In genomic region chr5:123140694-123141554, GRCm38 (mm10) we compare ENCODE assay signal across 8 mouse cellular contexts. TPM values are rescaled to one million over a fixed set of nuclear protein-coding genes. Genes with fewer than 3 reads are reported as not detected.
DNase-seq lines count a peak whose midpoint lies in the region; ATAC-seq and TF ChIP-seq lines count a peak whose summit lies in the region.

No protein-coding gene starts in this region.

- TF ChIP-seq CTCF in C2C12 (IDR thresholded peaks at IDR 0.05; ENCODE audit: control insufficient read depth, insufficient read depth, insufficient read length) = no peak
- no peak for TF ChIP-seq CTCF in embryonic fibroblast, embryonic 13.5 days (IDR thresholded peaks at IDR 0.05; ENCODE audit: borderline replicate concordance, insufficient read depth, low read length)
- TF ChIP-seq CTCF in spleen, adult 2 months (IDR thresholded peaks at IDR 0.05; ENCODE audit: extremely low read depth, insufficient read depth, insufficient read length, insufficient replicate concordance) = no peak

- H3K27ac ChIP-seq in embryonic fibroblast, embryonic 13.5 days (ENCODE audit: insufficient read depth, low read length) = peak overlapping the region; percentile 91
- peak overlapping the region; percentile 100 for H3K27ac ChIP-seq in heart, embryonic 10.5 days
- peak overlapping the region; percentile 100 for H3K27ac ChIP-seq in kidney, embryonic 14.5 days (ENCODE audit: low read depth, low read length)
- peak overlapping the region; percentile 100 for H3K27ac ChIP-seq in limb, embryonic 14.5 days (replicated peaks; ENCODE audit: low read depth, low read length)
- H3K27ac ChIP-seq in midbrain, embryonic 16.5 days (ENCODE audit: low read length) = peak overlapping the region; percentile 100
- peak overlapping the region; percentile 100 for H3K27ac ChIP-seq in spleen, adult 2 months (ENCODE audit: insufficient read depth, low read length)

- no peaks in the 10 kb centered on the region for H3K27me3 ChIP-seq in C2C12 (ENCODE audit: control insufficient read depth, insufficient read depth, insufficient read length)
- H3K27me3 ChIP-seq in heart, embryonic 10.5 days (ENCODE audit: insufficient read depth, poor library complexity, severe bottlenecking) = no peaks in the 10 kb centered on the region
- no peaks in the 10 kb centered on the region for H3K27me3 ChIP-seq in kidney, embryonic 14.5 days (ENCODE audit: control insufficient read depth, insufficient read depth, low read length)
- H3K27me3 ChIP-seq in limb, embryonic 14.5 days (ENCODE audit: control insufficient read depth, insufficient read depth, low read length) = no peaks in the 10 kb centered on the region
- H3K27me3 ChIP-seq in midbrain, embryonic 16.5 days (ENCODE audit: control insufficient read depth, insufficient read depth, low read depth, low read length) = no peaks in the 10 kb centered on the region
- no peaks in the 10 kb centered on the region for H3K27me3 ChIP-seq in spleen, adult 2 months (ENCODE audit: control insufficient read depth, insufficient read depth, low read length)

- H3K9me3 ChIP-seq in heart, embryonic 10.5 days = no peaks in the 10 kb centered on the region
- no peaks in the 10 kb centered on the region for H3K9me3 ChIP-seq in kidney, embryonic 14.5 days (ENCODE audit: control insufficient read depth, low read length)
- H3K9me3 ChIP-seq in limb, embryonic 14.5 days (ENCODE audit: control insufficient read depth, low read length) = no peaks in the 10 kb centered on the region
- no peaks in the 10 kb centered on the region for H3K9me3 ChIP-seq in midbrain, embryonic 16.5 days (replicated peaks; ENCODE audit: control insufficient read depth, low read length, poor library complexity, severe bottlenecking)

- peak overlapping the region; percentile 56 for H3K4me3 ChIP-seq in C2C12 (ENCODE audit: insufficient read depth, poor library complexity, severe bottlenecking)
- H3K4me3 ChIP-seq in embryonic fibroblast, embryonic 13.5 days (ENCODE audit: insufficient read depth, low read length) = peak overlapping the region; percentile 82
- H3K4me3 ChIP-seq in heart, embryonic 10.5 days = peak overlapping the region; percentile 92
- peak overlapping the region; percentile 96 for H3K4me3 ChIP-seq in kidney, embryonic 14.5 days (ENCODE audit: low read length)
- peak overlapping the region; percentile 93 for H3K4me3 ChIP-seq in limb, embryonic 14.5 days (replicated peaks; ENCODE audit: low read length)
- peak overlapping the region; percentile 94 for H3K4me3 ChIP-seq in midbrain, embryonic 16.5 days (ENCODE audit: low read depth, low read length)
- peak overlapping the region; percentile 89 for H3K4me3 ChIP-seq in spleen, adult 2 months (ENCODE audit: extremely low read depth, insufficient read depth, insufficient read length)

- ATAC-seq in kidney, embryonic 14.5 days (ENCODE audit: low FRiP score, low TSS enrichment) = peak; percentile 54
- peak; percentile 77 for ATAC-seq in limb, embryonic 14.5 days (ENCODE audit: low FRiP score, low read depth)
- ATAC-seq in midbrain, embryonic 16.5 days = peak; percentile 74

- peaks cover 36% of the 10 kb centered on the region for H3K79me3 ChIP-seq in C2C12 (ENCODE audit: low read depth)

- peaks cover 5% of the 10 kb centered on the region for H3K36me3 ChIP-seq in C2C12 (ENCODE audit: control insufficient read depth, insufficient read depth)
- H3K36me3 ChIP-seq in heart, embryonic 10.5 days = peaks cover 10% of the 10 kb centered on the region; the same call in 1 of the 2 replicates
- peaks cover 10% of the 10 kb centered on the region; the same call in 1 of the 2 replicates for H3K36me3 ChIP-seq in kidney, embryonic 14.5 days (ENCODE audit: control insufficient read depth, insufficient read depth, low read length)
- H3K36me3 ChIP-seq in limb, embryonic 14.5 days (ENCODE audit: control insufficient read depth, insufficient read depth, low read length) = peaks cover 17% of the 10 kb centered on the region
- no peaks in the 10 kb centered on the region for H3K36me3 ChIP-seq in midbrain, embryonic 16.5 days (ENCODE audit: control insufficient read depth, insufficient read depth, low read length)
- peaks cover 8% of the 10 kb centered on the region for H3K36me3 ChIP-seq in spleen, adult 2 months (ENCODE audit: control insufficient read depth, insufficient read depth, low read length)

- H3K4me2 ChIP-seq in kidney, embryonic 14.5 days (replicated peaks; ENCODE audit: low read depth, low read length) = peak overlapping the region; percentile 100
- peak overlapping the region; percentile 100 for H3K4me2 ChIP-seq in limb, embryonic 14.5 days (replicated peaks; ENCODE audit: low read depth, low read length, severe bottlenecking)
- peak overlapping the region; percentile 95 for H3K4me2 ChIP-seq in midbrain, embryonic 16.5 days (ENCODE audit: low read length)

- H3ac ChIP-seq in C2C12 (ENCODE audit: control insufficient read depth, insufficient read length, low read depth) = peak overlapping the region; percentile 93

- peaks cover 81% of the 10 kb centered on the region for H3K79me2 ChIP-seq in C2C12 (ENCODE audit: control insufficient read depth, insufficient read depth)

- TF ChIP-seq POLR2A in embryonic fibroblast, embryonic 13.5 days (IDR thresholded peaks at IDR 0.05; ENCODE audit: low read depth, low read length) = peak; percentile 95
- TF ChIP-seq POLR2A in limb, embryonic 14.5 days (IDR thresholded peaks at IDR 0.05; ENCODE audit: borderline replicate concordance, extremely low read depth, insufficient read depth, insufficient read length) = peak; percentile 98; the same call in 1 of the 2 replicates
- peak; percentile 90 for TF ChIP-seq POLR2A in spleen, adult 2 months (IDR thresholded peaks at IDR 0.05; ENCODE audit: low read depth, low read length)

- peak; percentile 98 for DNase-seq in brain, adult 2 months (ENCODE audit: low read depth, low spot score)
- DNase-seq in heart, embryonic 10.5 days (ENCODE audit: low spot score) = peak; percentile 96
- peak; percentile 98 for DNase-seq in limb, embryonic 14.5 days (ENCODE audit: low spot score)
- DNase-seq in spleen, adult 2 months (ENCODE audit: low read depth in 1 of 2, low spot score in 2 of 2) = peak; percentile 76 to 89

- peak overlapping the region; percentile 100 for H3K9ac ChIP-seq in kidney, embryonic 14.5 days (ENCODE audit: low read depth, low read length)
- peak overlapping the region; percentile 99 for H3K9ac ChIP-seq in limb, embryonic 14.5 days (ENCODE audit: low read depth, low read length, severe bottlenecking)
- peak overlapping the region; percentile 100 for H3K9ac ChIP-seq in midbrain, embryonic 16.5 days (ENCODE audit: low read depth, low read length)

- peaks cover 7% of the 10 kb centered on the region; the same call in 1 of the 2 replicates for H3K4me1 ChIP-seq in embryonic fibroblast, embryonic 13.5 days (ENCODE audit: control insufficient read depth, insufficient read depth, low read length)
- peaks cover 64% of the 10 kb centered on the region for H3K4me1 ChIP-seq in heart, embryonic 10.5 days
- H3K4me1 ChIP-seq in kidney, embryonic 14.5 days (ENCODE audit: control insufficient read depth, insufficient read depth, low read length) = peaks cover 38% of the 10 kb centered on the region
- peaks cover 45% of the 10 kb centered on the region for H3K4me1 ChIP-seq in limb, embryonic 14.5 days (ENCODE audit: control insufficient read depth, insufficient read depth, low read length)
- H3K4me1 ChIP-seq in midbrain, embryonic 16.5 days (ENCODE audit: control insufficient read depth, insufficient read depth, low read length) = peaks cover 41% of the 10 kb centered on the region
- H3K4me1 ChIP-seq in spleen, adult 2 months (ENCODE audit: control insufficient read depth, insufficient read depth, insufficient read length) = peaks cover 24% of the 10 kb centered on the region; the same call in 1 of the 2 replicates

- WGBS in heart, embryonic 10.5 days = under 1% methylated on average over 31 of the region's 31 CpGs
- under 1% methylated on average over 31 of the region's 31 CpGs for WGBS in kidney, embryonic 14.5 days
- WGBS in limb, embryonic 14.5 days = under 1% methylated on average over 31 of the region's 31 CpGs
- 0% methylated on average over 31 of the region's 31 CpGs for WGBS in midbrain, embryonic 16.5 days
- under 1% methylated on average over 31 of the region's 31 CpGs for whole genome bisulfite sequencing in spleen, adult 2 months

RNA-seq across cellular contexts. Expression of gene Setd1b, which starts 1.1 kb away (rescaled TPM):
- polyA plus RNA-seq in C2C12 (2012; fragmentation: generic; extraction: Trizol) = 4.4 TPM
- 12.4 and 15.1 TPM in 2 replicates for polyA plus RNA-seq in embryonic fibroblast, embryonic 13.5 days (2011; ENCODE audit: insufficient read length, low read depth, missing spikeins)
- 5.4 and 9.8 TPM in 2 replicates for polyA plus RNA-seq in heart, embryonic 10.5 days (2016; fragmentation: Nextera tagmentation; extraction: Ambion mirVana)
- 16.6 and 16.7 TPM in 2 replicates for polyA plus RNA-seq in kidney, embryonic 14.5 days (2014; fragmentation: Nextera tagmentation; extraction: Ambion mirVana)
- polyA plus RNA-seq in limb, embryonic 14.5 days (2012; rRNA removed) = 15.0 and 17.5 TPM in 2 replicates
- polyA plus RNA-seq in limb, embryonic 14.5 days (2014; fragmentation: Nextera tagmentation; extraction: Ambion mirVana) = 11.7 and 13.2 TPM in 2 replicates
- 10.0 and 11.8 TPM in 2 replicates for polyA plus RNA-seq in midbrain, embryonic 16.5 days (2015; fragmentation: Nextera tagmentation; extraction: Ambion mirVana)
- 20.5 and 23.2 TPM in 2 replicates for polyA plus RNA-seq in spleen, adult 2 months (2012; rRNA removed)

RNA-seq across cellular contexts. Expression of gene Rhof, which starts 8.4 kb away (rescaled TPM):
- polyA plus RNA-seq in C2C12 (2012; fragmentation: generic; extraction: Trizol) = 1.9 TPM
- polyA plus RNA-seq in embryonic fibroblast, embryonic 13.5 days (2011; ENCODE audit: insufficient read length, low read depth, missing spikeins) = 2.3 and 2.4 TPM in 2 replicates
- 1.5 and 1.7 TPM in 2 replicates for polyA plus RNA-seq in heart, embryonic 10.5 days (2016; fragmentation: Nextera tagmentation; extraction: Ambion mirVana)
- polyA plus RNA-seq in kidney, embryonic 14.5 days (2014; fragmentation: Nextera tagmentation; extraction: Ambion mirVana) = 2.0 and 3.2 TPM in 2 replicates
- polyA plus RNA-seq in limb, embryonic 14.5 days (2012; rRNA removed) = 5.8 and 6.6 TPM in 2 replicates
- 3.9 and 4.9 TPM in 2 replicates for polyA plus RNA-seq in limb, embryonic 14.5 days (2014; fragmentation: Nextera tagmentation; extraction: Ambion mirVana)
- 13.9 and 21.4 TPM in 2 replicates for polyA plus RNA-seq in midbrain, embryonic 16.5 days (2015; fragmentation: Nextera tagmentation; extraction: Ambion mirVana)
- polyA plus RNA-seq in spleen, adult 2 months (2012; rRNA removed) = 70.7 and 72.5 TPM in 2 replicates

RNA-seq across cellular contexts. Expression of gene Psmd9, which starts 28.3 kb away (rescaled TPM):
- polyA plus RNA-seq in C2C12 (2012; fragmentation: generic; extraction: Trizol) = 33.2 TPM
- 23.0 and 28.4 TPM in 2 replicates for polyA plus RNA-seq in embryonic fibroblast, embryonic 13.5 days (2011; ENCODE audit: insufficient read length, low read depth, missing spikeins)
- polyA plus RNA-seq in heart, embryonic 10.5 days (2016; fragmentation: Nextera tagmentation; extraction: Ambion mirVana) = 73.2 and 85.3 TPM in 2 replicates
- polyA plus RNA-seq in kidney, embryonic 14.5 days (2014; fragmentation: Nextera tagmentation; extraction: Ambion mirVana) = 73.9 and 79.4 TPM in 2 replicates
- 44.0 and 47.0 TPM in 2 replicates for polyA plus RNA-seq in limb, embryonic 14.5 days (2012; rRNA removed)
- 61.1 and 65.1 TPM in 2 replicates for polyA plus RNA-seq in limb, embryonic 14.5 days (2014; fragmentation: Nextera tagmentation; extraction: Ambion mirVana)
- polyA plus RNA-seq in midbrain, embryonic 16.5 days (2015; fragmentation: Nextera tagmentation; extraction: Ambion mirVana) = 73.6 and 77.6 TPM in 2 replicates
- polyA plus RNA-seq in spleen, adult 2 months (2012; rRNA removed) = 13.3 and 19.5 TPM in 2 replicates

RNA-seq across cellular contexts. Expression of gene Hpd, which starts 41.6 kb away (rescaled TPM):
- not detected for polyA plus RNA-seq in C2C12 (2012; fragmentation: generic; extraction: Trizol)
- polyA plus RNA-seq in embryonic fibroblast, embryonic 13.5 days (2011; ENCODE audit: insufficient read length, low read depth, missing spikeins) = not detected in 2 replicates
- 0.35 TPM in 1 of 2 replicates, not detected in the other for polyA plus RNA-seq in heart, embryonic 10.5 days (2016; fragmentation: Nextera tagmentation; extraction: Ambion mirVana)
- not detected in 2 replicates for polyA plus RNA-seq in kidney, embryonic 14.5 days (2014; fragmentation: Nextera tagmentation; extraction: Ambion mirVana)
- polyA plus RNA-seq in limb, embryonic 14.5 days (2012; rRNA removed) = not detected in 2 replicates
- not detected in 2 replicates for polyA plus RNA-seq in limb, embryonic 14.5 days (2014; fragmentation: Nextera tagmentation; extraction: Ambion mirVana)
- not detected in 2 replicates for polyA plus RNA-seq in midbrain, embryonic 16.5 days (2015; fragmentation: Nextera tagmentation; extraction: Ambion mirVana)
- 0.19 and 0.37 TPM in 2 replicates for polyA plus RNA-seq in spleen, adult 2 months (2012; rRNA removed)

Comparison
In these comparisons a context has a peak if more than half of its experiments do, and no peak if none do; other contexts are left out.
1. Peak in every context shown above with its lines: DNase-seq, ATAC-seq, H3K4me3 ChIP-seq and H3K27ac ChIP-seq.